Mouse (Mus musculus) heart, postnatal 0 days (tissue): Measurements from ENCODE around the gene Disp1.

Source experiments
- CTCF ChIP-seq: IDR thresholded peaks from 2 replicates; pipeline ENCODE4 v1.5.1; 2016; ENCODE audit warnings: antibody characterized with exemption, control low read depth, low read depth
- EP300 ChIP-seq: IDR thresholded peaks from 2 replicates; pipeline ENCODE4 v1.6.1; 2016; ENCODE audit warnings: antibody characterized with exemption, low read depth

DNA sequence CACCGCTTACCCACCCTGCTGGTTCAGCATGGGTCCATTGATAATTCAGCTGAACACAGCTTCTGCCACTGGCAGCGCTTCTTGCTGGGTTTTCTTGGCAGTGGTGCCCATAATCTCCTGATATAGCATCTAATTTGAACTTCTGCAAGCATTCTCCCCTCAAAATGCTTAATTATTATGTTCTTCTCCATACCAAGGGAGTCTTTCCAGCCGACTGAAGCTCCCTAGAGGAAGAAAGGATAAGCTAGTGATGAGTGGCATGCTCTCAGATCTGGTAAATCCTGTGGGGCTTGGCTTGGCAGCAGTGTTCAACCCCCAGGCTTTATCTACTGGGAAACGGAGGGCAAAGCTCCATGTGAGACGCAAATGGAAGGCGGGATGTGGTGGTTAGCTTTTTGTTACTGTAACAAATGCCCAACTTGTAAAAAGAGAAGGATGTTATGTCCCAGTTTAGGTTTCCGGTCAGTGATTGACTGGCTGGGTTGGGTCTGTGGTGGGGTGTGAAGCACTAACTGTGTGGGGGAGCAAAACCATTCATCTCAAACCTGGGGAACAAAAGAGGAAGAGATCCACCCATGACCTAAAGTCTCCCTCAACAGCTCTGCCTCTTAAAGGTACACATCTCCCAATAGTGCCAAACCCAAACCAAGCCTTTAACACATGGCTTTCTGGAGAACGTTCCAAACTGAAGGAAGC, 151.2 kb downstream of the Disp1 start:
- no peak for TF ChIP-seq CTCF
- no peak for TF ChIP-seq EP300
